Mouse (Mus musculus) cerebellum, adult 8-10 months (tissue): Measurements from ENCODE around the gene Gm10647.
"Not testable (repeated sequence)": the region's sequence is repeated elsewhere in the genome, so short reads cannot be mapped to it uniquely, and the experiment has no call there.

ENCODE experiments used
- DNase-seq: peaks from one replicate; pipeline ENCODE4 v3.0.0; 2022

Gm10647 gene

DNA sequence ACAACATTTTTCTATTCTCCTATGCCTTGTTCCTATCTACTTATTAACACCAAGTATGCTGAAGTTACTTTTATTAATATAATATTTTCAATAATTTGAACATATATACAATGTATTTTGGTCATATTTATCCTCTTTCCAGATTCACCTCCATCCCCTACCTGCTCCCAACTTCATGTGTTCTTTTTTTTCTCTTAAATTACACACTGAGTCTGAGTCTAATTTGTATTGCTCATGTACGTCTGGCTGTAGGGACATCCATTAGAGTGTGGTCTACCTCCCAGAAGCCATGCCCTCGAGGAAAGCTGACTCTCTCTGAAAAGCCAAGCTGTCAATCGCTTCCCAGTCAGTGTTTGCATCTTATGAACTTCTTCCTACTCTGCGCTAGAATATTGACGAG lies at the start of gene Gm10647:
Gene Gm10647 (plus strand): TSS at position 301 of the 400 bp plus-strand sequence.
- DNase-seq = no peak

DNA sequence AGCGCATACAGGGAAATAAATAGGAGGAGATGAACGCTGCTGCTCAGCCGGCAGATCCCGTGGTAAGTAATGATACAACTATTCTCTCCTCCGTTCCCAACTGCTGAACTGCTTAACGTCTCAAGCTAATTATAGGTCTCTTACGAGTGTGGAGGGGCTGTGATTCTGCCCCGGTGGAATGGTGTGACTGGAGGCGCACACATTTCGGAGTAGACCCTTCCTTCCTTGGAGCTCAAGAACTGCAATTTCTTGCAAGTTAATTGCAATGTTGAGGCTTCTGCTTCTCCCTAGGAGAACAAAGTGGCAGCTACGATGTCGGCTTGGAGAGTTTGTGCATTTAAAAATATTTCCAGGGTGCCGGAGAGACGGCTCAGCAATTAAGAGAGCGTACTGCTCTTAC lies 48.4 kb upstream of the Gm10647 start:
- no peak for DNase-seq

DNA sequence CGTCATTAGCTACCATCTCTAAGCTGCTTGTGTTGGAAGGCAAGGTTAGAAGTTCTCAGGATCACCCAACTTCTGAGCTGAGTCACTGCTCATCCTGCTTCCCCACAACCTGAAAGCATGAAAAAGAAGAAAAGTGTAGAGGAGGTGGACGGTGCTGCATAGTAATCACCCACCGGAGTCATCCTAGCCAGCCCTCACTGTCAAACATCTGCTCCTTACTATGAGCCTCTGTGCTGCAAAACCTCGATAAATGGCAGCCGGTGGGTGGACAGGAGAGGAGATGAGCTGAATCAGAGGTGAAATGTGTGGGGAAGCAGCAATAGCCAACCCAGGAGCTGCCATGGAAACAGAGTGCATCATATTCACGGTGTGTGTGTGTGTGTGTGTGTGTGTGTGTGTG lies 44.0 kb upstream of the Gm10647 start:
- DNase-seq = no peak

DNA sequence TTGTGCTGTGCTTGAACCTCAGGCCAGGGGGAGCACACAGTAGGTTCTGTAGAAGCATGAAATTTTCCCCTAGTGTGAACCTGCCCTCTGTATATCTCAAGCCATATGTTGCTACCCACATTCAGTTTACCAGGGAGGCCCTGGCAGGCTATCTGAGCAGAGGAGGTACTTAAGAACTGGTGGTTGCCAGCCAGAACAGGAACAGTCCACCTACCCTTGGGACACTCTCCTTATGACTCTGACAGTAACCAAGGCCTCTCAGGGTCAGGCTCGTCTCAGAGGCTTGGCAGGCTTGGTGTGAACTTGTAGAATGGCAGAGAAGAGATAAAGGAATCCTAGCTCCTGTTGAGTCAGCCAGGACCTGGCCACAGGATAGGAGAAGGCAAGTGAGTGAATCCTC lies 35.8 kb upstream of the Gm10647 start:
- no peak for DNase-seq

DNA sequence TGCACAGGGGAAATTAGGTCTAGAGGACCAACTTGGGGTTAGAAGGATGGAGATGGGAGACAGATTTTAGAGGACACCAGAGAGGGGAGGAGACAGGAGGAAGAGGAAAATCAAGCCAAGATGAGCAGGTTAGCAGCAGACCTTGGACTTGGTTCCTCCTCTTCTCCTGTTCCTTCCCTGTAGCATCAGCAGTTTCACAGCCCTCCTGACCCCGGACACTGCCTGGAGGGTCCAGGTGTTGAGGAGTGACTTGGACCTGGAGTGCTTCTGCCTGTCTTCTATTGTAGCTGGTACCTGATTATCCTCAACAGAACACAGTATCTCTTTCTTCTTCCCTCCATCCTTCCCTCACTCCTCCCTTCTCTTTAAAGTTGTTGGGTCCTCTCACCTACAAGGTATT lies 28.1 kb upstream of the Gm10647 start:
- no peak for DNase-seq

DNA sequence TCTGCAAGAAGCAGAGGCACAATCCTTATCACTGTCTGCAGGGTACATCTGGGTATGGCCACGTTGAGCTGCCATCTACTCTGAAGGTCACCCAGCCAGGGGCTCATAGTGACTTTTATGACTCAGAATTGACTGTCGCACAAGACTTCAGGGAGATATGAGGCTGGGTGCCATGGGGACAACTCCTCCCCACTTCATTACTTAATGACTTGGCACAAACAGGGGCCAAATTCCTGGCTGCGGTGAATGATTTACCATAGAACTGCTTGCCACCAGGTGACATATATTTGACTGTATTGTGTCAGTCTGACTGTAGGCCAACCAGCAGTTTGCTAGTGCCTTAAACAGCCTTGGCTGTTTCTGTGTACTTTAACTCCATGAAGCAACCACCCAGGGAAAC lies 27.6 kb upstream of the Gm10647 start:
- DNase-seq = no peak

DNA sequence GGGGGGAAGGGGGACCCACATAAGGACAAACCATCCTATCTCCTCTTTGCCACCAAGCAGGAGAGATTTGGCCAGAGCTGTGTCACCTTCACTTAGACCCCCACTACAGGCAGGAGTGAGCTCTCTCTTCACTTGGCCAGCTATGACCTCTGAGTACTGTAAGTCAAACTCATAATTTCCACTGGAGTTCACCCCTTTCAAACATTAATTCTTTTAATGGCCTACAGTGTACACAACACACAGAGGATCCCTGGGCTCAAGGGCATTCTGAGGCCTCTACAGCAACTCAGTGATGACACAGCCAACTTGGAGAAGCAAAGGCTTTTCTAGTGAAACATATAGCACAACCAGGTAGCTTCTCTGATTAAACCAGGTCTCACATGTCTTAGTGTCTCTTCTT lies 26.1 kb upstream of the Gm10647 start:
- DNase-seq = no peak

DNA sequence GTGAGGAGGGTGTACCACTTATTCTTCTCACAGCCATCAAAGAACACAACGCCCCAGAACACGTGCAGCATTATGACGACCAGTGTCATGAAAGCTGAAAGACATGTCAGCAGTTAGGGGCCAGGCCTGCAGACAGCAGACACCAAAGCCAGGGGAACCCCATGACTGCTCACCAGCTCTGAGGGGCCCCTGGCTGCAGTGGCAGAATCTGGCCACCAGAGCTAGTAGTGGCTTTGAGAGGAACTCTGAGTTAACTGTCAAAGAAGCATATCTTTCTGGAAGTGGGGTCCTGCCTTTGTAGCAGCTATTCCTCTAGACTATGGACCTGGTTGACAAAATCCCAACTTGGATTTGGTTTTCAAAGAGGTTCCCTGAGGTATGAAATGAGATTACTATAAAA lies 12.3 kb upstream of the Gm10647 start:
- DNase-seq = not testable (repeated sequence)

DNA sequence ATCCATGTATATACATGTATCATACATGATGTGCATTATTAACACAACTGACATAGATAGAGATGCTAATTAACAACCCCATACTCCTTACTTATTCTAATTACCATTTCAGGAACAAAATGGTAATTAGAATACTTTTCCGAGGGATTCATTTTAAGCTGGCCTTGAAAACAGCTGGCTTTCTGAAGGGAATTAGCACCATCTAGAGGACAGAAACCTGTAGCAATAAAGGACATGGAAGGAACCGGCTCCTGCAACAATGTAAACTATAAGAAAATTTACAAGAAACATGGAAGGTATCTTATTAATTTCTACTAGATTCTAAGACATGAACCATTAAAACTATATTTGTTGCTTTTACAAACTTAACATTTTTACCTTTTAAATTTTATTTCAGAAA lies 9.0 kb upstream of the Gm10647 start:
- peak; percentile 28 for DNase-seq

DNA sequence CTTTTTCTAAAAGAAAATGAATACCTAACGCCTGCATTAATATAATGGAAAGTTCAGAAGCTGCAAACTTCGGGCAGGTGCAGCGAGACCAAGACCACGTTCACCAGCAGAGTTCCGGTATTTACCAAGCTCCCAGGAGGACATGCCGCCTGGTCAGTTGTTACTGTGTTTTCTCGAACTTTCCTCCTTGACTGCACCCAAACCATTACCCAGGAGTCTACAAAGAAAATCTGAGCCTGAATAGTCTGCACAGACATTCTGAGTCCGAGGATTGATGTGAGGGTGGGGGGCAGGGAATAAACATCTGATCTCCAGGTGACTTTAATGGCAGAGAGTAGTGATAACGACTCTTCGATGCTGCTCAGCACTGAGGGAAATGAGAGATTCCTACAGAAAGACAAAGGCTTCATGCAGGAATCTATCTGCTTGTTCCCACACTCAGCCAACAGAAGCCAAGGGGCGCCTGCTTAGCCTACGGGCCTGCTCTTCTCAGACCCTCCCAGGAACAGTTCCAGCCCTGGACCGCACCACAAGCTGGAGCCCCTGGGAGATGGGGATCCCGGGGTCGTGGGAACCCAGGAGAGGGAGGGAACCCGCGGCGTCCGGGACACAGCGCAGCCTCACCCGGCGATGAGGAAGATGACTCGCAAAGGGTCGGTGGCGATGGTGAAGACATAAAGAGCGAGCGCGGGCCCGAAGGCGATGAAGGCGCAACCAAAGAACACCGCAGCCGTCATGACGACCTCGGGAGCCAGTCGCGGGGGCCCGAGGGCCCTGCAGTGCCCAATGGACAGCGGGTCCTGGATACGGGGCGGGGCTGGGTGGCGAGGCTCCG lies 2.0 kb upstream of the Gm10647 start:
- no peak for DNase-seq

DNA sequence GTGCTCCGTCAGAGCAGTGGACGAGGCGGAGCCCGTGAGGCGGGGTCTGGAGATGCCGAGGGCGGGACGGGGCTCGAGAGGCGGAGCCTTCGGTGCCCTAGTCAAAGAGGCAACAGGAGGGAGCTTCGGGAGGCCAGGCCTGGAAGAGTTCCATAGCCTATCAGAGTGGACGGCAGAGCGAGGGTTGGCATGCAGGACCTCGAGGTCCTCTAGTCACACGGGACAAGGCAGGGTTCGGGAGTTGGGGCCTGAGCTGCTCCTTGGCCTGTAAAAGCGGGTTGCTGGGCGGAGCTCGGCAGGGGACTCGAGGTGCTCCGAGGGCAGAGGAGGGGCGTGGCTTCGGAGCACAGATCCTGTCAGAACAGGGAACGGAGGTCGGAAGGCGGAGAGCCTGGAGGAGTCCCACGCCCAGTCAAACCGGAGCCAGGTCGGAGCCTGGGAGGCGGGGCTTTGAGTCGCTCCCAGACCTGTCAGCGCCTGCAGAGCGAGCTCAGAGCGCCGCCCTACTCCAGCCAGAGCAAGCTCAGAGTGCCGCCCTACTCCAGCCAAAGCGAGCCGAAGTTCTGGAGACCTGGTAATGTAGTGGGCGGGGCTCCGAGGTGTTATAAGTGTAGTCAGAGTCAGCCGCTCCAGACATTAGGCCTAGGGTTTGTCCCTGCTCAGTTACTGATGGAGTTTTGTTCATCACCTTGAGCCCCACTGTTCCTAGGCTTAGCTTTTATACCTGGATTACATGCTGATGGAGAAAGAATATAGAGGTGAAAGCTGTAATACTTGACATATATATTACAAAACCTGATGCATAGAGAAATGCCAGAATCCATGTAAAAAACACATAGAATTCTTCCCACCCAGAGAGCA lies 1.1 kb upstream of the Gm10647 start, which contains the start of gene Aph1b:
Gene Aph1b (minus strand): TSS at position 27 of the 861 bp plus-strand sequence.
- DNase-seq = peak; percentile 97

DNA sequence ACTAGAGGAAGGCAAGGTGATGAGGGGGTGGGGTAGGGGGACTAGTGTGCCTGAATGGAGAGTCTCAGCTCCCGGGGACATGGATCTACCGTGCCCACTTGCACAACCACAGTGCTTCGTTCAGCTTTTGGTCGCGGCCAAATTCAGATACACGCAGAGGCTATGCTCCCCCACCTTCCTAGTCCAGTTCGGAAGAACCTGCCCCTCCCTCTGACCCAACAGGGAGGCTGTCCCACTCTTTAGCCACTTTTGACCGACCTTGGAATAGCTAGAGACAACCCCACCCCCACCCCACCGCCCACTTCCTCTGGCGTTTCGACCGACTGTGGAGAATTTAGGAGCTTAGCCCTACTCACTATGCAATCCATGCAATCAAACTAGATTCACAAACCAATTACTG lies 5.1 kb downstream of the Gm10647 start:
- DNase-seq = no peak

DNA sequence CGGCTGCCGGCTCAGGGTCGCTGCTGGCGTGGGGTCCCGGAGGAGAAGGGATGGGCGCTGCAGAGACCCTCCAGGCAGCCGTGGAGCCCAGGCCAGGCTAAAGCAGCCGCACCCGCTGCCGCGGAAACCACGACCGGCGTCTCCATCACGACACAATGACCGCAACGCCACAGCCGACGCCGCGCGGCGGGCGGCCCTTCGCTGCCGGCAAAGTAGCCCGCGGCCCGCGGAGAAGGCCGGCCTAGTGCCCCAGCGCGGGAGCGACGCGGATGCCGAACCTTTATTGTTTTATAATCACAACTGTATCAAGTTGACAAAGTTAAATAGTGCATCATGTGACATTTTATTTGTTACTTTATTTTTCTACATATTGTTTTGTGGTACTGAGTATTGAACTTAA lies 9.1 kb downstream of the Gm10647 start:
- not testable (repeated sequence) for DNase-seq

DNA sequence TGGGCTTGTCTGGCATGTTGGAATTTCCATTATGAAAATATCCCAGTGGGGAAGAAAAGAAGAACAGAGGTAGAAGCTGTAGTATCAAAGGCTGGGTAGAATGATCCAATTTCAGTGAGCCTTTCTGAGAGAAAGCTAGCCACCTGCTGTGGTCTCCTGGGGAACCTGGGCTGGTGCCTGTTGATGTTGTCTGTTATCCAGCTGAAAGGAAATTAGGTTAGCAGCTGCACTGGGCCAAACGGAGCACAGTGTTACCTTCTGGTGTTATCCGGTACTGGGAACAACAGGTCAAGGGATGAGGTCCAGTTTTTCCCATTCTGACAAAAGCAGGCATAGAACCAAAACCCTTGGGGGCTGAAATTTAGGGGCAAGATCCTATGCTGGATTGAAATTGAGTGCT lies 16.6 kb downstream of the Gm10647 start:
- DNase-seq = no peak

DNA sequence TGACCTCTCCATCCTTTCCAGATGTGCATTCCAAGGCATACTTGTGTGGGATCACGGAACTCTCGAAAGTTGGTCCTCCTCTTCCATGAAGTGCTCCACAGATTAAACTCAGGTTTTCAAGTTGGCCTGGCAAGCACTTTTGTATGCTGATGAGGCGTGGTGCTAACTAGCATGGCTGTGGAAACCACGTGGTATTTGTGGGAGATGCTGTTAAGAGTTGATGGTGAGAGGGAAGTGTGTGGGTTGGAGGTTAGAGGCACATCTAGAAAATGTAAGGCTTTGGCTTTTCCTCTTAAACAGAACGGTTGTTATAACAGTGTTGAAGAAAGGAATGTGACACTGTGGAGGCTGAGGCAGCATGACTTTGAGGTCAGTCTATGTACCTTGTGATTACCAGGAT lies 24.2 kb downstream of the Gm10647 start:
- no peak for DNase-seq

DNA sequence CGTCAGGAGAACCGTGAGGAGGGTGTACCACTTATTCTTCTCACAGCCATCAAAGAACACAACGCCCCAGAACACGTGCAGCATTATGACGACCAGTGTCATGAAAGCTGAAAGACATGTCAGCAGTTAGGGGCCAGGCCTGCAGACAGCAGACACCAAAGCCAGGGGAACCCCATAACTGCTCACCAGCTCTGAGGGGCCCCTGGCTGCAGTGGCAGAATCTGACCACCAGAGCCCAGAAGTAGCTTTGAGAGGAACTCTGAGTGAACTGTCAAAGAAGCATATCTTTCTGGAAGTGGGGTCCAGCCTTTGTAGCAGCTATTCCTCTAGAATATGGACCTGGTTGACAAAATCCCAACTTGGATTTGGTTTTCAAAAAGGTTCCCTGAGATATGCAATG lies 25.4 kb downstream of the Gm10647 start:
- DNase-seq = not testable (repeated sequence)

DNA sequence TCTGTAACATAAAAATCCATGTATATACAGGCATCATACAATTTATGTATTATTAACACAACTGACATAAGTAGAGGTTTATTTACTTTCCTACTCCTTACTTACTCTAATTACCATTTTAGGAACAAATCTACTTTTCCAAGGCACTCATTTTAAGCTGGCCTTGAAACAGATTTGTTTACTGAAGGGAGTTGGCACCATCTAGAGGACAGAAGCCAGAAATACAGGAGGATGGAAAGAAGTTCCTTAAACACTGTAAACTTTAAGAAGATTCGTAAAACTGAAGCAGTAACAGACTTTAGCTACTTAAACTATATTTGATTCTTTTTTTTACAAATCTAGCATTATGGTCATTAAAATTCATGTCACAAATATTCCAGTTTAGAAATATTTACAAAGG lies 29.2 kb downstream of the Gm10647 start:
- peak; percentile 27 for DNase-seq

DNA sequence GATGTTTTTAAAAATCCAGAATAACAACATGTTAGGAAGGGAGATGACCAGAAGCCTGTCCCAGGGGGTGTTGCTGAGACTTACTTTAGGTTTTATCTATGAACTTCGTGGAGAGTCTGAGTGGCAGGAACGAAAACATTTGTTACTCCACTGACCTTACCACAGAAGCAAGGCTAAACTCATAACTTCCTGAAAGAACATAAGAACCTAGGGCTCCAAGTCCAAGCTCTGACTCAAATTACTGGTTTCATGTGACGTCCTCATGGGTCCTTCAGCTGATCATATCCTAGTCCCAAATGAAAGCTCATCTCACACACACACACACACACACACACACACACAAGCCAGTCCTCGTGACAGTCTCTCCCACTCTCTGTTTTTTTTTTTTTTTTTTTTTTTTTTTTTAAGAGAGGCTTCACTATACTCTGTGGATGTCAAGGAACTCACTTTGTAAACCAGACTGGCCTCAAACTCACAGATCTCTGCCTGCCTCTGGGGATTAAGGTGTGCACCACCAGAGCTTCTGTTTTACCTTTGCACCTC lies 35.6 kb downstream of the Gm10647 start:
- DNase-seq = no peak

DNA sequence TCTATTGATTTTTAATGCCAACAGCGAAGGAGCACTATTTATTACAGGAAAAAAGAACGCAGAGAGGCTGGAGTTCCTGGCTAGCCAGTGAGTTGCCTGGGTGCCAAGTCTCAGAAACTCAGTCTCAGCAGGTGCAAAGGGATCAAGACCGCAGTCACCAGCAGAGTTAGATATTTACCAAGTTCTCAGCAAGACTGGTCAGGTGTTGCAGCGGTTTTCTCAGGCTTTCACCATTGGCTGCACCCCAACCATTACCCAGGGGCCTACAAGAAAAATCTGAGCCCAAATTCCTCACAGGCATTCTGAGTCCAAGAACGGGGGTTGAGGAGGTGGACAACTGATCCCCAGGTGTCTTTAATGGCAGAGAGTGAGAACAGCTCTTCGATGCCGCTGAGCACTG lies 37.0 kb downstream of the Gm10647 start:
- peak; percentile 25 for DNase-seq

DNA sequence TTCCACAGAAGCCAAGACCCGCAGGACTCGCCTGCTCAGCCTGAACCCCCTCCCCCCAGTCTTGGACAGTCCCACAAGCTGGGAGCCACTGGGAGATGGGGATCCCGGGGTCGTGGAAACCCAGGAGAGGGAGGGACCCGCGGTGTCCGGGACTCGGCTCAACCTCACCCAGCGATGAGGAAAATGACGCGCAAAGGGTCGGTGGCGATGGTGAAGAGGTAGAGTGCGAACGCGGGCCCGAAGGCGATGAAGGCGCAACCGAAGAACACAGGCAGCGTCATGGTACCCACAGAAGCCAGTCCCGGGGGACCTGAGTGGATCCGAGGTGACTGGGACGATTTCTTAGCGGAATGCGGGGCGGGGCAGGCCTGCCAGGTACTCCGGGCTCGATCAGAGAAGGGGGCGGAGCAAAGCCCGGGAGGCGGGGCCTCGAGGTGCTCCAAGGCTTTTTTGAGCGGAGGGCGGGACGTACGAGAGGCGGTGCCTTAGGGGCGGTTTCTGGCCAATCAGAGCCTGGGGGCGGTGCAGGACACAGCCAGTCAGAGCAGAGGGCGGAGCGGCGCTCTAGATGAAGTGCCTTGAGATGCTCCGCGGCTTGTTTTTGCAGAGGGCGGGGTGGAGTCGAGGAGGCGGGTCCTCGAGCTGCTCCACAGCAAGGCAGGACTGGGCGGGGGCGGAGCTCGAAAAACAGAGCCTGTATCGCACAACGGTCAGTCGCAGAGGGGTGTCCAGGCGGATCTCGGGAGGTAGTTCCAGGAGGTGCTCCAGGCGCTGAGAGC lies 37.7 kb downstream of the Gm10647 start, which contains the start of gene Aph1c:
Gene Aph1c (minus strand): TSS at position 409 of the 779 bp plus-strand sequence.
- peak; percentile 99 for DNase-seq

DNA sequence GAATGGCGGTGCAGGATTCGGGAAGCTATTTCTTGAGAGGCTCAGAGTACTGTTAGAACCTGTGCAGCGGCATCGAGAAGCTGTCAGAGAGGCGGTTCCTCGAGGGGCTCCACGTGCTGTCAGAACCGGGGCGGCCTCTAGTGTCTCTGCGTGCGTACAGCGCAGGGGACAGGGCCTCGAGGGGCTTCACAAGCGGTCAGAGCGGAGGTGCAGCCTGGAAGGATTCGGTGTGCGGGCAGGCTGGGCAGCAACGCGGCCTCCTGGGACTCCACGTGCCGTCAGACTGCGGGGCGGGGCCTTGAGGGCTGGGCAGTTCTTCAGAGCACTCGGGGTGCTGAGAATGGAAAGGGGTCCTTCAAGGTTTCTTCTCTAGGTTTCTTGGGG lies 38.2 kb downstream of the Gm10647 start:
- no peak for DNase-seq

DNA sequence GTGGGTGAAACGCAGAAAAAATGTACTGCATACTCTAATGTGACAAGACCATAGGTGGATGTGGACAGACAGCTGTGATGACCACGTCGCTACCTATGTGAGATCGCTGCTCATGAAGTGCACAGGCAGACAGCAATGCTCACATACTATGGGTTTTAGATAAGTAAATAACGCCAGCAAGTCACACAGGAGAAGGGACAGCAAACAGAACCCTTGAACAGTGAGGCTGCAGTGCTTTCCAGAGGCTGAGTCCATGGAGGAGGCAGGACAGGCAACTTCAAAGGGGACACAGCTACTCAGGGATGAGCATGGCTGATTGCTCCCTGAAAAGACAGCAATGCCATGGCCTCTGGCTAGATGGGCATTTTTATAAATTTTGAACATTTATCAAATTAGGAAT lies 50.0 kb downstream of the Gm10647 start:
- no peak for DNase-seq
